Mouse (Mus musculus) heart, postnatal 0 days (tissue): ENCODE data around the gene Leng1. TPM values are rescaled to one million over a fixed set of nuclear protein-coding genes. Genes with fewer than 3 reads are reported as not detected.
"Not testable (repeated sequence)": the region's sequence is repeated elsewhere in the genome, so short reads cannot be mapped to it uniquely, and the experiment has no call there.

Experiments
- ATAC-seq: fragments of 200-750 bp; cut with Nextera tagmentation; 2 replicates; pipeline ENCODE4 v1.8.0; 2017; ENCODE audit warnings: low read depth, moderate number of reproducible peaks, moderate library complexity; ENCODE audit not compliant: insufficient read depth
- DNase-seq: peaks from one replicate; pipeline ENCODE4 v3.0.0-alpha.2; 2016; ENCODE audit warnings: low spot score
- H3K27ac ChIP-seq: fragments of 300-500 bp; sonication (generic); 2 replicates; pipeline ENCODE4 v1.5.1; 2014; ENCODE audit warnings: low read depth, mild to moderate bottlenecking
- H3K27me3 ChIP-seq: fragments of 300-500 bp; sonication (generic); 2 replicates; pipeline ENCODE4 v1.6.1; 2014; ENCODE audit warnings: low read length, mixed read lengths; ENCODE audit not compliant: control insufficient read depth, insufficient read depth
- H3K36me3 ChIP-seq: fragments of 300-500 bp; sonication (generic); replicated peaks from 2 replicates; pipeline ENCODE4 v1.6.1; 2014; ENCODE audit warnings: low read length, mixed read lengths; ENCODE audit not compliant: control insufficient read depth, insufficient read depth
- H3K4me1 ChIP-seq: fragments of 300-500 bp; sonication (generic); 2 replicates; pipeline ENCODE4 v1.6.1; 2014; ENCODE audit warnings: antibody characterized with exemption; ENCODE audit not compliant: control insufficient read depth, insufficient read depth
- H3K4me2 ChIP-seq: fragments of 300-500 bp; sonication (generic); 2 replicates; pipeline ENCODE4 v1.6.1; 2014; ENCODE audit warnings: low read depth, mild to moderate bottlenecking, low read length, moderate library complexity
- H3K4me3 ChIP-seq: fragments of 300-500 bp; sonication (generic); 2 replicates; pipeline ENCODE4 v1.5.1; 2014; ENCODE audit warnings: low read depth, low read length
- H3K9ac ChIP-seq: fragments of 300-500 bp; sonication (generic); replicated peaks from 2 replicates; pipeline ENCODE4 v1.6.1; 2014; ENCODE audit warnings: low read depth, low read length, mixed read lengths
- H3K9me3 ChIP-seq: fragments of 300-500 bp; sonication (generic); replicated peaks from 2 replicates; pipeline ENCODE4 v1.6.1; 2016; ENCODE audit warnings: low read length; ENCODE audit not compliant: control insufficient read depth
- CTCF ChIP-seq: IDR thresholded peaks from 2 replicates; pipeline ENCODE4 v1.5.1; 2016; ENCODE audit warnings: antibody characterized with exemption, control low read depth, low read depth
- EP300 ChIP-seq: IDR thresholded peaks from 2 replicates; pipeline ENCODE4 v1.6.1; 2016; ENCODE audit warnings: antibody characterized with exemption, low read depth
- WGBS: fragments of 180-500 bp; shearing (Covaris S2); extraction: QIAGEN DNeasy Blood & Tissue Kit; methylation state at CpG from one replicate; pipeline ENCODE4 v1.1.7; 2014; 5-methylcytosine and 5-hydroxymethylcytosine counted together
- polyA plus RNA-seq: library from polyadenylated mRNA; unstranded; fragments of >200 nt; fragmentation: Nextera tagmentation; extraction: Ambion mirVana; gene quantifications from 2 replicates; pipeline ENCODE4 v1.2.1, GENCODE M21; 2015
- total RNA-seq: library from RNA; depleted of rRNA; stranded (reverse); fragments of >200 nt; gene quantifications from 2 replicates; pipeline ENCODE4 v1.2.3, GENCODE M21; 2014; ENCODE audit warnings: low replicate concordance

Leng1 gene
- total and polyA plus RNA-seq, 2 experiments from 2014 or later = 11.9 to 23.9 TPM

- under 1% methylated on average over 20 of the region's 20 CpGs for WGBS
- peak overlapping the region; percentile 89 for H3K4me2 ChIP-seq
- peak overlapping the region; percentile 95 for H3K27ac ChIP-seq
- H3K4me1 ChIP-seq = peaks cover 16% of the 10 kb centered on the region
- DNase-seq (no peak), ATAC-seq (peak; percentile 56)
- peak overlapping the region; percentile 71 for H3K9ac ChIP-seq
- H3K36me3 ChIP-seq = peaks cover 37% of the 10 kb centered on the region
- no peaks in the 10 kb centered on the region for H3K27me3 ChIP-seq
- no peaks in the 10 kb centered on the region for H3K9me3 ChIP-seq
- TF ChIP-seq EP300 = no peak
- no peak for TF ChIP-seq CTCF
- peak overlapping the region; percentile 66 for H3K4me3 ChIP-seq
Observed at GRCm38 (mm10) chr7:3704475-3704874, 38.8 kb upstream of the Leng1 start.

- H3K36me3 ChIP-seq = peaks cover 42% of the 10 kb centered on the region
- H3K9ac ChIP-seq = peak within 1 kb of the TSS; percentile 71
- WGBS = 2% methylated on average over 42 of the region's 42 CpGs
- peaks cover 16% of the 10 kb centered on the region for H3K4me1 ChIP-seq
- ATAC-seq = peak; percentile 96
- peak within 1 kb of the TSS; percentile 89 for H3K4me2 ChIP-seq
- H3K27me3 ChIP-seq = no peaks in the 10 kb centered on the region
- no peaks in the 10 kb centered on the region for H3K9me3 ChIP-seq
- DNase-seq = peak; percentile 97
- TF ChIP-seq EP300 = 0 out of 2 replicates have a peak, but pooled peaks have one; percentile 62
- TF ChIP-seq CTCF = no peak; the same call in 1 of the 2 replicates
- peak within 1 kb of the TSS; percentile 66 for H3K4me3 ChIP-seq
- H3K27ac ChIP-seq = peak within 1 kb of the TSS; percentile 95
Observed at GRCm38 (mm10) chr7:3703879-3704441, 38.3 kb upstream of the Leng1 start, which contains the start of gene Rps9. Rps9 (plus strand) TSS chr7:3703993.

- 21% methylated on average over 6 of the region's 6 CpGs for WGBS
- Histone ChIP-seq H3K4me3 (peak overlapping the region; percentile 66), H3K27ac (peak overlapping the region; percentile 95), H3K9me3 (no peaks in the 10 kb centered on the region), H3K27me3 (no peaks in the 10 kb centered on the region), H3K9ac (peak overlapping the region; percentile 71), H3K4me1 (peaks cover 16% of the 10 kb centered on the region), H3K36me3 (peaks cover 49% of the 10 kb centered on the region), H3K4me2 (peak overlapping the region; percentile 89)
- DNase-seq (peak; percentile 30), ATAC-seq (peak; percentile 47)
- TF ChIP-seq EP300 (no peak), CTCF (no peak)
Observed at GRCm38 (mm10) chr7:3703148-3703878, 37.7 kb upstream of the Leng1 start.

- WGBS = 92% methylated on average over 6 of the region's 6 CpGs
- H3K4me3 ChIP-seq = no peak overlapping the region
- no peak overlapping the region for H3K9ac ChIP-seq
- H3K27me3 ChIP-seq = no peaks in the 10 kb centered on the region
- TF ChIP-seq CTCF = no peak
- TF ChIP-seq EP300 = no peak
- no peaks in the 10 kb centered on the region; the same call in 1 of the 2 replicates for H3K4me1 ChIP-seq
- peaks cover 48% of the 10 kb centered on the region for H3K36me3 ChIP-seq
- H3K27ac ChIP-seq = no peak overlapping the region
- ATAC-seq = no peak
- H3K9me3 ChIP-seq = no peaks in the 10 kb centered on the region
- no peak for DNase-seq
- H3K4me2 ChIP-seq = no peak overlapping the region
Observed at GRCm38 (mm10) chr7:3698471-3698870, 32.8 kb upstream of the Leng1 start.

GRCm38 (mm10) chr7:3694949-3695305 lies 29.3 kb upstream of the Leng1 start:
- H3K27me3 ChIP-seq, DNase-seq, ATAC-seq, H3K9me3 ChIP-seq: not testable (repeated sequence)
- H3K4me2 ChIP-seq = peak overlapping the region; percentile 97
- H3K27ac ChIP-seq = peak overlapping the region; percentile 91
- H3K36me3 ChIP-seq = peaks cover 38% of the 10 kb centered on the region
- H3K4me3 ChIP-seq = peak overlapping the region; percentile 76
- peak overlapping the region; percentile 75 for H3K9ac ChIP-seq
- peaks cover 14% of the 10 kb centered on the region for H3K4me1 ChIP-seq
- WGBS = 5% methylated on average over 9 of the region's 9 CpGs
